Mouse (Mus musculus): Measurements from ENCODE around the gene Jazf1.

DNA sequence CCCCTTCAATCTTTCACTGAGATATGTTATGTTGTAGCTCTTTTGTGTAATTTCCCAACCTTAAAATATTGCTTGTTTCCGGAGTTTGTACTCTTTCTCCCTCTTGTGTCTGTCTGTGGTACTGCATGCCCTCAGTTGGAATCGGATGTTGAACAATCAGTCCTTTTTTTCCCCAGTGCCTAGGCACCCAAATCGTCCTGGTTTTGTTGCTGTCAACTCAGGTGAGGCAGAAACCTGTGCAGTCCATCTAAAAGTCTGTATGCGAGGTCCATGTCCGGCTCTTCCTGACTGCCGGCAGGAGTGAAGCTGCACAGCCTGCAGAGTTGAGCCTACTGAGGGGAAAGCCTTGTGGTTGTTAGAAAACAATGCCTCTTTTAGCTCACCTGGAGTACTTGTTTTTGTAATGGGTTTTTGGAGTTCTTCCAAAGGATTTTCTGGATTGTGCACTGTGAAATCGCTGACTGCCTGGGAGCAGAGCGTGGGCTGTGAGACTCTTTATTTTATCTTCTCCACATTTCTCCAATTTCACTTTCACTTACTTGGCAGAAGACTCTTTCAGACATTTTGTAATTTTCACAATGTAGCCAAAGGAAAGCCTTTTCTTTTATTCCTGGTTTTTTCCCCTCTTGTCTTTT is 343.5 kb downstream of the Jazf1 start:
- TF ChIP-seq CTCF (IDR thresholded peaks at IDR 0.05; ENCODE audit: low read depth) (peak; percentile 90), EP300 (IDR thresholded peaks at IDR 0.05; ENCODE audit: low read depth) (no peak)

Measured in liver, embryonic 14.5 days (tissue).